Mouse (Mus musculus) testis, adult 2 months (tissue): ENCODE measurements around the gene Opcml. TPM values are rescaled to one million over a fixed set of nuclear protein-coding genes. Genes with fewer than 3 reads are reported as not detected.

Source experiments
- H3K27ac ChIP-seq: fragments of 200-500 bp; 2 replicates; pipeline ENCODE4 v1.5.1; 2012; ENCODE audit warnings: low read depth, low read length; ENCODE audit not compliant: control insufficient read depth, insufficient read depth
- H3K27me3 ChIP-seq: fragments of 200-500 bp; 2 replicates; pipeline ENCODE4 v1.6.1; 2012; ENCODE audit warnings: mild to moderate bottlenecking, low read length, moderate library complexity; ENCODE audit not compliant: control insufficient read depth, insufficient read depth
- H3K36me3 ChIP-seq: fragments of 200-500 bp; 2 replicates; pipeline ENCODE4 v1.6.1; 2012; ENCODE audit warnings: mild to moderate bottlenecking, low read length; ENCODE audit not compliant: control insufficient read depth, insufficient read depth
- H3K4me1 ChIP-seq: fragments of 200-500 bp; 2 replicates; pipeline ENCODE4 v1.6.1; 2012; ENCODE audit warnings: low read length; ENCODE audit not compliant: control insufficient read depth, insufficient read depth
- H3K4me3 ChIP-seq: fragments of 200-500 bp; 2 replicates; pipeline ENCODE4 v1.5.1; 2012; ENCODE audit warnings: low read depth, mild to moderate bottlenecking, low read length, moderate library complexity, mixed read lengths; ENCODE audit not compliant: control insufficient read depth
- CTCF ChIP-seq: fragments of 200-500 bp; IDR thresholded peaks from 2 replicates; pipeline ENCODE4 v1.5.1; 2012; ENCODE audit warnings: low read depth, mild to moderate bottlenecking, inconsistent platforms, low read length, moderate library complexity; ENCODE audit not compliant: control insufficient read depth, insufficient read depth, insufficient replicate concordance
- POLR2A ChIP-seq: fragments of 200-500 bp; IDR thresholded peaks from 2 replicates; pipeline ENCODE4 v1.6.1; 2012; ENCODE audit warnings: low read depth, mild to moderate bottlenecking, inconsistent platforms, low read length, moderate library complexity; ENCODE audit not compliant: control insufficient read depth
- polyA plus RNA-seq: library from polyadenylated mRNA; depleted of rRNA; stranded (reverse); fragments of >200 nt; gene quantifications from 2 replicates; pipeline ENCODE4 v1.2.3, GENCODE M21; 2012

The Opcml gene
- polyA plus RNA-seq, 1 experiment: 0.62 TPM

DNA sequence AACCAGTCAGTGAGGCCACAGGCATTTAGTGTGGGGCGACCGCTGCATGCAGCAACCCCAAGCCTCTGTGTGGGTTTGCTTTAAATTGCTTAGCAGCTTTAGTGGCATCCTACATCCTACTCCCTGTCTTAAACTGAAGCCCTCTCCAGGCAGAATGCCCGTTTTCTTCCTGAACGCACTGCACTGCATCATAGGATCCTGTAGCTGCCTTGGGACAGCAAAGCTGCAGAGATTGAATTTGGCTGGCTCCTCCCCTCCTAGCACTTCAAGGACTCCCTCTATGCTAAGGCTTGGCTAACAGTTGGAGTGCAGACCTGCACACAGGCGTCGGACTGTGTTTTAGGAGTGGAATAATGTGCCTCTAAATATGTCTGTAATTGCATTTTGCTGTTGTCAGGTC lies 474.2 kb downstream of the Opcml start:
- TF ChIP-seq POLR2A (no peak), CTCF (no peak)
- Histone ChIP-seq H3K36me3 (no peaks in the 10 kb centered on the region), H3K27me3 (no peaks in the 10 kb centered on the region), H3K4me1 (no peaks in the 10 kb centered on the region), H3K4me3 (no peak overlapping the region), H3K27ac (no peak overlapping the region)

DNA sequence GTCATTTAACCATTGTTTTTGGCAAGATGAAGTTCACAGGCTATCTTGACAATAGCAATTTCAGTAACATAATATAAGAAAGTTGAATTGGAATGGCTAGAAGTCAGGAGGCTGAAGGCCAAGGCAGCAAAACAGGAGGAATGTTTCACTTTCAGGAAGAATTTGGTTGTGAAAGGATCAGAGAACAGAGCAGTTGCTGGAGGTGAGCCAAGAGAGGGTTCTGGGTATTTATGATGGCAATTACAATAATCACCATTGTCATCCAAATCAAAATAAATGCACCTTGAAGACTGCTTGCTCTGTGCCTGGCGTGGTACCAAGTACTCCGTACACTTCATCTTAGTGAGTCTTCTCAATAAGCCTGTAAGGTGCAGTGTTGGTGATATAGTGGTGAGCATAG lies 483.2 kb downstream of the Opcml start:
- no peak overlapping the region for H3K27ac ChIP-seq
- H3K36me3 ChIP-seq: no peaks in the 10 kb centered on the region
- H3K4me3 ChIP-seq: no peak overlapping the region
- TF ChIP-seq POLR2A (no peak), CTCF (no peak)
- no peaks in the 10 kb centered on the region for H3K4me1 ChIP-seq
- no peaks in the 10 kb centered on the region for H3K27me3 ChIP-seq

DNA sequence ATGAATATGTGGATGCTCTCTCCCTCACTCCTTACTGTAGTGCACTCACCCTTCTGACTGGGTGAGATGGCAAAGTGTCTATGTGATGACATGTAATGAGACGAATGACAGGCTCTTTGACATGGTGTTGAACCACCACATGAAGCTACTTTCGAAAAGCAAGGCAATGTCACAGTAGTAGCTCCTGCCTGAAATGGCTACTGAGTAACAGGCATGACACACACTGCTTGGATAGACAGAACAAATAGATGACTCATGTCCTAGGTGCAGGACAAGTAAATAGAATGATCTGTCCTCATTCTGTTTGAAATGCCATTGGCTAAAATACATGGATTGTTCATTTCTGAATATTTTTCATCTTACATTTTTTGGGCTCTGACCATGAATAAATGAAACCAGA lies 488.0 kb downstream of the Opcml start:
- no peaks in the 10 kb centered on the region for H3K27me3 ChIP-seq
- H3K27ac ChIP-seq: no peak overlapping the region
- no peak for TF ChIP-seq CTCF
- TF ChIP-seq POLR2A: no peak
- no peak overlapping the region for H3K4me3 ChIP-seq
- H3K4me1 ChIP-seq: no peaks in the 10 kb centered on the region
- H3K36me3 ChIP-seq: no peaks in the 10 kb centered on the region

DNA sequence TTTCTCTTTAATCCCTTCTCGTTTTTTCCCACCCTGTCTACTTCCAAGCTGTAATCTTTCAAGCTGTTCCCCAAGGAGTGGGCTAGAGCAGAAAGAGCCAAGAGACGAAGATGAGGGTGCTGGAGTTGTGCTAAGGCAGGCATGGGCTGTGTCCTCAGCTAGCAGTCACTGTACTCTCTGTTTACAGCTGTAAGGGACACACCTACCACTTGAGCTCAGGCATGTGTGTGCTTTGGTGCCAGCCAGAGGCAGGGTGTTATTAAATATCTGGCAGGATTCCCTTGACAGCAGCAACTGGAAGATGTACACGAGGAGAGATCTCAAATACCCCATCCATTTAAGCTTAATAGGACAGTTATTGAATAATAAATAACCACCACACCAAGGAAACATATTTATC lies 490.4 kb downstream of the Opcml start:
- H3K4me3 ChIP-seq: no peak overlapping the region
- H3K27me3 ChIP-seq: no peaks in the 10 kb centered on the region
- TF ChIP-seq CTCF (no peak), POLR2A (no peak)
- H3K36me3 ChIP-seq: no peaks in the 10 kb centered on the region
- no peaks in the 10 kb centered on the region for H3K4me1 ChIP-seq
- no peak overlapping the region for H3K27ac ChIP-seq

- H3K4me1 ChIP-seq: no peaks in the 10 kb centered on the region
- TF ChIP-seq CTCF (no peak), POLR2A (no peak)
- H3K27me3 ChIP-seq: no peaks in the 10 kb centered on the region
- H3K4me3 ChIP-seq: no peak overlapping the region
- H3K27ac ChIP-seq: no peak overlapping the region
- no peaks in the 10 kb centered on the region for H3K36me3 ChIP-seq
These were observed 491.0 kb downstream of the Opcml start for GRCm38 (mm10) chr9:28281571-28281970.

DNA sequence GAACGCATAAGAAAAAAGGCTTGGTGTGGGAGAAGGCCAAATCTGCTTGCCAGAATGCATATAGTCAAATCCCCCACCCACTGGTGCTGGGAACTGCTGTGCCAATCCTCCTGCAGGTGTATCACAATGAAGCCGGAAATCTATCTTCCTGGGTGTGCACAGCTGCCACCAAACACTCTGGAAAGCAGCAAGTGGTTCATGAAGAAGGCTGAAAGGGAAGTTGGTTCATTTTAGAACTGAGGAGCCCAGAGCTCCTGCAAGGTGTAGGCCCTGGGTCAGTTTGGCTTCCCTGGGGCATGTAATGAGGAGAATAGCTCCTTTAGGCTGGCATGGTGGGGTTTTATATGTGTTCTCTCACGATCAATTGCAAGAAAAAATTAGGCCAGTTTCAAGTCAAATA lies 494.4 kb downstream of the Opcml start:
- no peaks in the 10 kb centered on the region for H3K36me3 ChIP-seq
- no peak for TF ChIP-seq CTCF

GRCm38 (mm10) chr9:28286384-28286783 lies 495.8 kb downstream of the Opcml start:
- no peaks in the 10 kb centered on the region for H3K36me3 ChIP-seq
- no peak overlapping the region for H3K27ac ChIP-seq
- no peaks in the 10 kb centered on the region for H3K4me1 ChIP-seq
- TF ChIP-seq CTCF (no peak), POLR2A (no peak)
- no peak overlapping the region for H3K4me3 ChIP-seq
- H3K27me3 ChIP-seq: no peaks in the 10 kb centered on the region

More for the DNA sequence above, 494.4 kb downstream of the Opcml start:
- Histone ChIP-seq H3K27ac (no peak overlapping the region), H3K27me3 (no peaks in the 10 kb centered on the region), H3K4me3 (no peak overlapping the region), H3K4me1 (no peaks in the 10 kb centered on the region)

GRCm38 (mm10) chr9:28287485-28287884 lies 496.9 kb downstream of the Opcml start:
- Histone ChIP-seq H3K4me1 (no peaks in the 10 kb centered on the region), H3K27me3 (no peaks in the 10 kb centered on the region), H3K4me3 (no peak overlapping the region), H3K36me3 (no peaks in the 10 kb centered on the region), H3K27ac (no peak overlapping the region)
- TF ChIP-seq POLR2A (no peak), CTCF (no peak)
